Mouse (Mus musculus) heart, embryonic 11.5 days (tissue): Measurements from ENCODE around the gene Polrmt. TPM values are rescaled to one million over a fixed set of nuclear protein-coding genes. Genes with fewer than 3 reads are reported as not detected.

Experiments
- ATAC-seq: fragments of 200-750 bp; cut with Nextera tagmentation; replicated peaks from 2 replicates; pipeline ENCODE4 v1.8.0; 2017; ENCODE audit warnings: moderate library complexity; ENCODE audit not compliant: insufficient number of reproducible peaks, low FRiP score, low TSS enrichment
- H3K27ac ChIP-seq: fragments of 300-500 bp; sonication (generic); 2 replicates; pipeline ENCODE4 v1.5.1; 2014; ENCODE audit warnings: mild to moderate bottlenecking, low read depth, low read length
- H3K27me3 ChIP-seq: fragments of 300-500 bp; sonication (generic); 2 replicates; pipeline ENCODE4 v1.6.1; 2014; ENCODE audit warnings: mild to moderate bottlenecking, low read length, mixed read lengths; ENCODE audit not compliant: control insufficient read depth, insufficient read depth
- H3K36me3 ChIP-seq: fragments of 300-500 bp; sonication (generic); 2 replicates; pipeline ENCODE4 v1.6.1; 2014; ENCODE audit warnings: mild to moderate bottlenecking, low read length, moderate library complexity, mixed read lengths; ENCODE audit not compliant: control insufficient read depth, insufficient read depth
- H3K4me1 ChIP-seq: fragments of 300-500 bp; sonication (generic); 2 replicates; pipeline ENCODE4 v1.6.1; 2014; ENCODE audit warnings: low read length; ENCODE audit not compliant: control insufficient read depth, insufficient read depth
- H3K4me2 ChIP-seq: fragments of 300-500 bp; sonication (generic); 2 replicates; pipeline ENCODE4 v1.6.1; 2014; ENCODE audit warnings: mild to moderate bottlenecking, moderate library complexity
- H3K4me3 ChIP-seq: fragments of 300-500 bp; sonication (generic); 2 replicates; pipeline ENCODE4 v1.5.1; 2014; ENCODE audit warnings: low read depth, low read length
- H3K9ac ChIP-seq: fragments of 300-500 bp; sonication (generic); 2 replicates; pipeline ENCODE4 v1.6.1; 2014; ENCODE audit warnings: mild to moderate bottlenecking, low read depth, low read length, moderate library complexity
- H3K9me3 ChIP-seq: fragments of 300-500 bp; sonication (generic); replicated peaks from 2 replicates; pipeline ENCODE4 v1.6.1; 2016; ENCODE audit warnings: low read length; ENCODE audit not compliant: control insufficient read depth
- WGBS: fragments of 180-500 bp; shearing (Covaris S2); extraction: QIAGEN DNeasy Blood & Tissue Kit; methylation state at CpG from one replicate; pipeline ENCODE4 v1.1.7; 2014; ENCODE audit not compliant: insufficient replicate concordance; 5-methylcytosine and 5-hydroxymethylcytosine counted together
- polyA plus RNA-seq: library from polyadenylated mRNA; unstranded; fragments of >200 nt; fragmentation: Nextera tagmentation; extraction: Ambion mirVana; gene quantifications from 2 replicates; pipeline ENCODE4 v1.2.1, GENCODE M21; 2014

Gene Polrmt
- polyA plus RNA-seq, 1 experiment from 2014 or later, result 23.6 TPM

GRCm38 (mm10) chr10:79688720-79689119 is 57.7 kb downstream of the Polrmt start, which contains the start of gene Gzmm:
Gene Gzmm (plus strand): TSS chr10:79689020.
- no peak for ATAC-seq
- Histone ChIP-seq H3K27ac (no peak within 1 kb of the TSS), H3K36me3 (peaks cover 48% of the 10 kb centered on the region), H3K4me3 (no peak within 1 kb of the TSS), H3K4me2 (no peak within 1 kb of the TSS), H3K9me3 (no peaks in the 10 kb centered on the region; the same call in 1 of the 2 replicates), H3K4me1 (peaks cover 22% of the 10 kb centered on the region), H3K27me3 (no peaks in the 10 kb centered on the region), H3K9ac (no peak within 1 kb of the TSS)
- WGBS, result 81% methylated on average over 4 of the region's 4 CpGs

- ATAC-seq, result no peak
- Histone ChIP-seq H3K9ac (no peak overlapping the region), H3K36me3 (peaks cover 48% of the 10 kb centered on the region), H3K4me1 (peaks cover 31% of the 10 kb centered on the region), H3K27me3 (no peaks in the 10 kb centered on the region), H3K4me3 (no peak overlapping the region), H3K4me2 (no peak overlapping the region), H3K27ac (no peak overlapping the region), H3K9me3 (no peaks in the 10 kb centered on the region; the same call in 1 of the 2 replicates)
- WGBS, result 92% methylated on average over 6 of the region's 6 CpGs
Observed at GRCm38 (mm10) chr10:79687513-79687912, 58.9 kb downstream of the Polrmt start.

DNA sequence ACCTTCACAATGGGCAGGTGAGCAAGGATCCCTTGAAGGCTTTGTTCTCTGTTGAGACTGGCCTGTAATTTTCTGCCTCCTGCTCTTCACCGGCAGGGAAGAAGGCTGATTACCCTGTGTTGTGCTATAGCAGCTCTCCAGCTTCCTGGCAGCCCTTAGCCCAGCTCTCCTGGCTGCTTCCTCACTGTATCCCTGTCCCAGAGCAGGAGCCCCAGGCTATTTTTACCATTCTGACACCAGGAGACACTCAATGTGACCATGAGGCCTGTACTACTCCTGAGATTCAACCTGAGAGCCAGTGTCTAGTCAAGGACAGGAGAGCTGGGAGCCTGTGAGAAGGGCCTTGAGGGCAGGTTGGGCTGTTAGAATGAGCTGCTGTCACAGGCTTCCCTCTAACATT is 59.7 kb downstream of the Polrmt start:
- Histone ChIP-seq H3K4me2 (peak overlapping the region; percentile 4; the same call in 1 of the 2 replicates), H3K9me3 (no peaks in the 10 kb centered on the region), H3K9ac (no peak overlapping the region), H3K36me3 (peaks cover 44% of the 10 kb centered on the region), H3K4me3 (no peak overlapping the region), H3K27me3 (no peaks in the 10 kb centered on the region), H3K4me1 (peaks cover 31% of the 10 kb centered on the region), H3K27ac (peak overlapping the region; percentile 46)
- no peak for ATAC-seq
- WGBS, result 78% methylated on average over 1 of the region's 1 CpGs

DNA sequence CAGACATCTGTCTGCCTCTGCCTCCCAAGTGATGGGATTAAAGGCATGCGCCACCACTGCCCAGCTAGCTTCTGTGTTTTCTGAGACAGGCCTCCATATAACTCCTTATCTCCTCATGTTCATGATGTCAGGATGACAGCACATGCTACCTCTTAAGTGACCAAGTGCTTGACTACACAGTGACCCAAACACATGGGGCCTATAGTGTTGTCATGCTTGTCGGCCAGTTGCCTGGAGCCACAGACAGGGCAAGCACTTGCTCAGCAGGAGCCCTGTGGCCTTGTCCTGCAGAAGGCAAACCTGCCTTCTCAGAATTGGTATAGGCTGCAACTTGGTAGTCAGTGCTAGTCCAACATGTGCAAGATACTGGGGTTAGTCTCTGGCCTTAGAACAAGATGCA is 60.2 kb downstream of the Polrmt start:
- H3K4me3 ChIP-seq, result no peak overlapping the region
- peaks cover 44% of the 10 kb centered on the region for H3K36me3 ChIP-seq
- H3K4me1 ChIP-seq, result peaks cover 32% of the 10 kb centered on the region
- H3K9me3 ChIP-seq, result no peaks in the 10 kb centered on the region
- no peaks in the 10 kb centered on the region for H3K27me3 ChIP-seq
- no peak for ATAC-seq
- H3K4me2 ChIP-seq, result peak overlapping the region; percentile 4; the same call in 1 of the 2 replicates
- peak overlapping the region; percentile 46 for H3K27ac ChIP-seq
- H3K9ac ChIP-seq, result no peak overlapping the region
- WGBS, result 74% methylated on average over 2 of the region's 2 CpGs

Other genes with a start within 250 kb of the Polrmt start
- gene Plpp2, start 212.8 kb downstream of the Polrmt start, polyA plus RNA-seq, result 14.2 and 15.6 TPM in 2 replicates
- 26.5 and 29.3 TPM in 2 replicates for gene Mier2, start 191.4 kb downstream of the Polrmt start, polyA plus RNA-seq
- not detected in 2 replicates for gene Theg, start 159.2 kb downstream of the Polrmt start, polyA plus RNA-seq
- gene C2cd4c, start 132.6 kb downstream of the Polrmt start, polyA plus RNA-seq, result not detected in 2 replicates
- 1.3 and 2.6 TPM in 2 replicates for gene Shc2, start 108.7 kb downstream of the Polrmt start, polyA plus RNA-seq
- not detected in 2 replicates for gene Odf3l2, start 100.8 kb downstream of the Polrmt start, polyA plus RNA-seq
- 1.1 and 1.5 TPM in 2 replicates for gene Madcam1, start 82.0 kb downstream of the Polrmt start, polyA plus RNA-seq
- 47.4 and 48.6 TPM in 2 replicates for gene Tpgs1, start 77.2 kb downstream of the Polrmt start, polyA plus RNA-seq
- 159 and 164 TPM in 2 replicates for gene Cdc34, start 64.4 kb downstream of the Polrmt start, polyA plus RNA-seq
- gene Gzmm, start 57.6 kb downstream of the Polrmt start, polyA plus RNA-seq, result 0.40 and 1.0 TPM in 2 replicates
- 1,233 and 1,252 TPM in 2 replicates for gene Bsg, start 42.1 kb downstream of the Polrmt start, polyA plus RNA-seq
- gene Hcn2, start 29.9 kb downstream of the Polrmt start, polyA plus RNA-seq, result 0.13 and 0.14 TPM in 2 replicates
- 0.26 TPM in 1 of 2 replicates, not detected in the other for gene Fgf22, start 8.5 kb upstream of the Polrmt start, polyA plus RNA-seq
- gene Rnf126, start 20.4 kb upstream of the Polrmt start, polyA plus RNA-seq, result 63.1 and 69.0 TPM in 2 replicates
- gene Fstl3, start 30.7 kb upstream of the Polrmt start, polyA plus RNA-seq, result 11.4 TPM in 2 replicates
- gene Prss57, start 44.4 kb upstream of the Polrmt start, polyA plus RNA-seq, result not detected in 2 replicates
- gene Palm, start 47.0 kb upstream of the Polrmt start, polyA plus RNA-seq, result 66.6 and 70.1 TPM in 2 replicates
- gene Misp, start 74.4 kb upstream of the Polrmt start, polyA plus RNA-seq, result 0.63 and 0.89 TPM in 2 replicates
- gene Ptbp1, start 107.8 kb upstream of the Polrmt start, polyA plus RNA-seq, result 112 TPM in 2 replicates
- 2.5 and 3.9 TPM in 2 replicates for gene Prtn3, start 127.9 kb upstream of the Polrmt start, polyA plus RNA-seq
- 14.1 and 14.3 TPM in 2 replicates for gene Plppr3, start 128.1 kb upstream of the Polrmt start, polyA plus RNA-seq
- gene Elane, start 139.7 kb upstream of the Polrmt start, polyA plus RNA-seq, result 0.31 and 0.49 TPM in 2 replicates
- gene Cfd, start 144.3 kb upstream of the Polrmt start, polyA plus RNA-seq, result not detected in 2 replicates
- 30.9 and 32.0 TPM in 2 replicates for gene Med16, start 162.3 kb upstream of the Polrmt start, polyA plus RNA-seq
- 8.1 TPM in 1 of 2 replicates, not detected in the other for gene Gm26602, start 164.3 kb upstream of the Polrmt start, polyA plus RNA-seq
- gene Kiss1r, start 170.4 kb upstream of the Polrmt start, polyA plus RNA-seq, result 0.15 and 0.31 TPM in 2 replicates
- gene R3hdm4, start 174.6 kb upstream of the Polrmt start, polyA plus RNA-seq, result 87.6 and 89.2 TPM in 2 replicates
- gene Arid3a, start 180.5 kb upstream of the Polrmt start, polyA plus RNA-seq, result 4.3 and 12.7 TPM in 2 replicates
- 89.8 and 97.6 TPM in 2 replicates for gene Wdr18, start 213.6 kb upstream of the Polrmt start, polyA plus RNA-seq
- 0.19 and 0.20 TPM in 2 replicates for gene Grin3b, start 224.1 kb upstream of the Polrmt start, polyA plus RNA-seq
- 12.8 and 15.6 TPM in 2 replicates for gene Tmem259, start 237.7 kb upstream of the Polrmt start, polyA plus RNA-seq
- 405 and 420 TPM in 2 replicates for gene Cnn2, start 242.0 kb upstream of the Polrmt start, polyA plus RNA-seq
- 2.1 and 2.8 TPM in 2 replicates for gene Abca7, start 249.9 kb upstream of the Polrmt start, polyA plus RNA-seq